Mouse (Mus musculus): ENCODE measurements at regions not wholly inside any gene's neighbourhood (a gene's known extent, or its start where the extent isn't known, plus 50 kb on each side); places are given as distances from the start of the nearest gene placed in this dataset.

- no peak for DNase-seq (ENCODE audit: low spot score in 2 of 2)
Observed at GRCm38 (mm10) chr16:21274012-21274528, 69.5 kb downstream of the Ephb3 start.

- no peak for DNase-seq (ENCODE audit: low spot score in 2 of 2)
Observed at GRCm38 (mm10) chr16:21277789-21278342, 73.3 kb downstream of the Ephb3 start.

- DNase-seq (ENCODE audit: low spot score in 2 of 2): no peak
Observed at GRCm38 (mm10) chr16:21278387-21278786, 73.8 kb downstream of the Ephb3 start.

GRCm38 (mm10) chr16:21280200-21280627, 75.7 kb downstream of the Ephb3 start:
- no peak for DNase-seq (ENCODE audit: low spot score in 2 of 2)

- DNase-seq (ENCODE audit: low spot score in 2 of 2): no peak
Observed at GRCm38 (mm10) chr16:21281958-21282730, 77.6 kb downstream of the Ephb3 start.

GRCm38 (mm10) chr16:21286099-21286498, 81.5 kb downstream of the Ephb3 start:
- DNase-seq (ENCODE audit: low spot score in 2 of 2): no peak

GRCm38 (mm10) chr16:21289528-21289927, 85.0 kb downstream of the Ephb3 start:
- DNase-seq (ENCODE audit: low spot score in 2 of 2): no peak

- no peak for DNase-seq (ENCODE audit: low spot score in 2 of 2)
Observed at GRCm38 (mm10) chr16:21293010-21293409, 88.5 kb downstream of the Ephb3 start.

GRCm38 (mm10) chr16:21293569-21293968, 89.0 kb downstream of the Ephb3 start:
- no peak for DNase-seq (ENCODE audit: low spot score in 2 of 2)

- DNase-seq (ENCODE audit: low spot score in 2 of 2): no peak
Observed at GRCm38 (mm10) chr16:21294677-21295411, 90.3 kb downstream of the Ephb3 start.

- DNase-seq (ENCODE audit: low spot score in 2 of 2): no peak
Observed at GRCm38 (mm10) chr16:21295956-21296733, 91.6 kb downstream of the Ephb3 start.

GRCm38 (mm10) chr16:21296786-21297185, 92.2 kb downstream of the Ephb3 start:
- DNase-seq (ENCODE audit: low spot score in 2 of 2): no peak

GRCm38 (mm10) chr16:21298866-21299265, 94.3 kb downstream of the Ephb3 start:
- DNase-seq (ENCODE audit: low spot score in 2 of 2): no peak

GRCm38 (mm10) chr16:21305859-21306258, 101.3 kb downstream of the Ephb3 start:
- DNase-seq (ENCODE audit: low spot score in 2 of 2): no peak

- no peak for DNase-seq (ENCODE audit: low spot score in 2 of 2)
Observed at GRCm38 (mm10) chr16:21308513-21308912, 104.0 kb downstream of the Ephb3 start.

- peak; percentile 68 to 69 for DNase-seq (ENCODE audit: low spot score in 2 of 2)
Observed at GRCm38 (mm10) chr16:21310636-21311615, 106.4 kb downstream of the Ephb3 start.

- DNase-seq (ENCODE audit: low spot score in 2 of 2): no peak
Observed at GRCm38 (mm10) chr16:21311781-21312180, 107.2 kb downstream of the Ephb3 start.

GRCm38 (mm10) chr16:21315751-21316151, 107.2 kb upstream of the Vps8 start:
- DNase-seq (ENCODE audit: low spot score in 2 of 2): no peak

- no peak for DNase-seq (ENCODE audit: low spot score in 2 of 2)
Observed at GRCm38 (mm10) chr16:21318009-21318639, 104.8 kb upstream of the Vps8 start.
